Mouse (Mus musculus): Measurements from ENCODE around the gene Flt1. TPM values are rescaled to one million over a fixed set of nuclear protein-coding genes. Genes with fewer than 3 reads are reported as not detected.
A peak's percentile ranks its signal among the peaks of the same experiment; 100 is the strongest.
"Not testable (repeated sequence)": the region's sequence is repeated elsewhere in the genome, so short reads cannot be mapped to it uniquely, and the experiment has no call there.

Flt1 gene
- polyA plus RNA-seq, 1 experiment from 2014 or later, result 13.1 TPM

- ATAC-seq (ENCODE audit: insufficient read depth, low FRiP score, low TSS enrichment) (no peak), DNase-seq (ENCODE audit: low spot score) (no peak)
- Histone ChIP-seq H3K4me2 (ENCODE audit: low read depth) (no peak overlapping the region), H3K4me1 (ENCODE audit: control insufficient read depth, insufficient read depth, low read length) (no peaks in the 10 kb centered on the region), H3K27me3 (ENCODE audit: control insufficient read depth, insufficient read depth, low read length) (no peaks in the 10 kb centered on the region), H3K36me3 (ENCODE audit: control insufficient read depth, insufficient read depth, low read length) (no peaks in the 10 kb centered on the region), H3K4me3 (ENCODE audit: low read depth, low read length) (no peak overlapping the region), H3K9ac (ENCODE audit: low read length) (no peak overlapping the region), H3K9me3 (ENCODE audit: control insufficient read depth, low read length) (no peaks in the 10 kb centered on the region), H3K27ac (ENCODE audit: low read depth, low read length) (no peak overlapping the region)
- 90% methylated on average over 10 of the region's 10 CpGs for WGBS
These were observed 102.1 kb downstream of the Flt1 start for GRCm38 (mm10) chr5:147623747-147624146.

- H3K36me3 ChIP-seq (ENCODE audit: control insufficient read depth, insufficient read depth, low read length), result no peaks in the 10 kb centered on the region
- no peak overlapping the region for H3K4me3 ChIP-seq (ENCODE audit: low read depth, low read length)
- WGBS, result 33% methylated on average over 2 of the region's 2 CpGs
- DNase-seq (ENCODE audit: low spot score) (peak; percentile 42), ATAC-seq (ENCODE audit: insufficient read depth, low FRiP score, low TSS enrichment) (no peak)
- no peak overlapping the region for H3K9ac ChIP-seq (ENCODE audit: low read length)
- no peaks in the 10 kb centered on the region for H3K27me3 ChIP-seq (ENCODE audit: control insufficient read depth, insufficient read depth, low read length)
- H3K4me1 ChIP-seq (ENCODE audit: control insufficient read depth, insufficient read depth, low read length), result no peaks in the 10 kb centered on the region
- H3K9me3 ChIP-seq (ENCODE audit: control insufficient read depth, low read length), result no peaks in the 10 kb centered on the region
- no peak overlapping the region for H3K27ac ChIP-seq (ENCODE audit: low read depth, low read length)
- H3K4me2 ChIP-seq (ENCODE audit: low read depth), result no peak overlapping the region
These were observed 105.6 kb downstream of the Flt1 start for GRCm38 (mm10) chr5:147620178-147620577.

- no peak overlapping the region for H3K9ac ChIP-seq (ENCODE audit: low read length)
- H3K4me1 ChIP-seq (ENCODE audit: control insufficient read depth, insufficient read depth, low read length), result no peaks in the 10 kb centered on the region
- no peak overlapping the region for H3K27ac ChIP-seq (ENCODE audit: low read depth, low read length)
- no peak for DNase-seq (ENCODE audit: low spot score)
- H3K9me3 ChIP-seq (ENCODE audit: control insufficient read depth, low read length), result no peaks in the 10 kb centered on the region
- H3K36me3 ChIP-seq (ENCODE audit: control insufficient read depth, insufficient read depth, low read length), result no peaks in the 10 kb centered on the region
- 85% methylated on average over 10 of the region's 10 CpGs for WGBS
- no peaks in the 10 kb centered on the region for H3K27me3 ChIP-seq (ENCODE audit: control insufficient read depth, insufficient read depth, low read length)
- H3K4me3 ChIP-seq (ENCODE audit: low read depth, low read length), result no peak overlapping the region
- no peak overlapping the region for H3K4me2 ChIP-seq (ENCODE audit: low read depth)
- ATAC-seq (ENCODE audit: insufficient read depth, low FRiP score, low TSS enrichment), result no peak
These were observed 107.6 kb downstream of the Flt1 start for GRCm38 (mm10) chr5:147618243-147618642.

GRCm38 (mm10) chr5:147616450-147616849 lies 109.4 kb downstream of the Flt1 start:
- no peaks in the 10 kb centered on the region for H3K36me3 ChIP-seq (ENCODE audit: control insufficient read depth, insufficient read depth, low read length)
- no peak overlapping the region for H3K9ac ChIP-seq (ENCODE audit: low read length)
- no peaks in the 10 kb centered on the region for H3K9me3 ChIP-seq (ENCODE audit: control insufficient read depth, low read length)
- ATAC-seq (ENCODE audit: insufficient read depth, low FRiP score, low TSS enrichment) (no peak), DNase-seq (ENCODE audit: low spot score) (no peak)
- WGBS, result 70% methylated on average over 3 of the region's 3 CpGs
- no peak overlapping the region for H3K27ac ChIP-seq (ENCODE audit: low read depth, low read length)
- H3K27me3 ChIP-seq (ENCODE audit: control insufficient read depth, insufficient read depth, low read length), result no peaks in the 10 kb centered on the region
- H3K4me2 ChIP-seq (ENCODE audit: low read depth), result no peak overlapping the region
- no peak overlapping the region for H3K4me3 ChIP-seq (ENCODE audit: low read depth, low read length)
- H3K4me1 ChIP-seq (ENCODE audit: control insufficient read depth, insufficient read depth, low read length), result no peaks in the 10 kb centered on the region

- no peaks in the 10 kb centered on the region for H3K27me3 ChIP-seq (ENCODE audit: control insufficient read depth, insufficient read depth, low read length)
- WGBS, result 85% methylated on average over 6 of the region's 6 CpGs
- no peak for ATAC-seq (ENCODE audit: insufficient read depth, low FRiP score, low TSS enrichment)
- H3K27ac ChIP-seq (ENCODE audit: low read depth, low read length), result no peak overlapping the region
- H3K4me3 ChIP-seq (ENCODE audit: low read depth, low read length), result no peak overlapping the region
- no peaks in the 10 kb centered on the region for H3K4me1 ChIP-seq (ENCODE audit: control insufficient read depth, insufficient read depth, low read length)
- no peak overlapping the region for H3K9ac ChIP-seq (ENCODE audit: low read length)
- no peaks in the 10 kb centered on the region for H3K36me3 ChIP-seq (ENCODE audit: control insufficient read depth, insufficient read depth, low read length)
- no peak overlapping the region for H3K4me2 ChIP-seq (ENCODE audit: low read depth)
- H3K9me3 ChIP-seq (ENCODE audit: control insufficient read depth, low read length), result no peaks in the 10 kb centered on the region
- no peak for DNase-seq (ENCODE audit: low spot score)
These were observed 111.2 kb downstream of the Flt1 start for GRCm38 (mm10) chr5:147614659-147615058.

GRCm38 (mm10) chr5:147611348-147611747 lies 114.5 kb downstream of the Flt1 start:
- H3K4me2 ChIP-seq (ENCODE audit: low read depth); H3K9me3 ChIP-seq (ENCODE audit: control insufficient read depth, low read length); H3K27ac ChIP-seq (ENCODE audit: low read depth, low read length); H3K4me3 ChIP-seq (ENCODE audit: low read depth, low read length); ATAC-seq (ENCODE audit: insufficient read depth, low FRiP score, low TSS enrichment); H3K27me3 ChIP-seq (ENCODE audit: control insufficient read depth, insufficient read depth, low read length); H3K4me1 ChIP-seq (ENCODE audit: control insufficient read depth, insufficient read depth, low read length); DNase-seq (ENCODE audit: low spot score); H3K36me3 ChIP-seq (ENCODE audit: control insufficient read depth, insufficient read depth, low read length); H3K9ac ChIP-seq (ENCODE audit: low read length): not testable (repeated sequence)
- 89% methylated on average over 3 of the region's 3 CpGs for WGBS

- H3K36me3 ChIP-seq (ENCODE audit: control insufficient read depth, insufficient read depth, low read length), result no peaks in the 10 kb centered on the region
- DNase-seq (ENCODE audit: low spot score), result no peak
- 85% methylated on average over 13 of the region's 13 CpGs for WGBS
- H3K9me3 ChIP-seq (ENCODE audit: control insufficient read depth, low read length), result no peaks in the 10 kb centered on the region
- H3K9ac ChIP-seq (ENCODE audit: low read length), result no peak overlapping the region
- no peak overlapping the region for H3K27ac ChIP-seq (ENCODE audit: low read depth, low read length)
- no peak overlapping the region for H3K4me2 ChIP-seq (ENCODE audit: low read depth)
- no peak overlapping the region for H3K4me3 ChIP-seq (ENCODE audit: low read depth, low read length)
- no peak for ATAC-seq (ENCODE audit: insufficient read depth, low FRiP score, low TSS enrichment)
- H3K4me1 ChIP-seq (ENCODE audit: control insufficient read depth, insufficient read depth, low read length), result no peaks in the 10 kb centered on the region
- no peaks in the 10 kb centered on the region for H3K27me3 ChIP-seq (ENCODE audit: control insufficient read depth, insufficient read depth, low read length)
These were observed 118.4 kb downstream of the Flt1 start for GRCm38 (mm10) chr5:147607256-147607975.

GRCm38 (mm10) chr5:147606751-147607150 lies 119.1 kb downstream of the Flt1 start:
- Histone ChIP-seq H3K27me3 (ENCODE audit: control insufficient read depth, insufficient read depth, low read length) (no peaks in the 10 kb centered on the region), H3K36me3 (ENCODE audit: control insufficient read depth, insufficient read depth, low read length) (no peaks in the 10 kb centered on the region), H3K27ac (ENCODE audit: low read depth, low read length) (no peak overlapping the region), H3K9ac (ENCODE audit: low read length) (no peak overlapping the region), H3K4me1 (ENCODE audit: control insufficient read depth, insufficient read depth, low read length) (no peaks in the 10 kb centered on the region), H3K9me3 (ENCODE audit: control insufficient read depth, low read length) (no peaks in the 10 kb centered on the region), H3K4me3 (ENCODE audit: low read depth, low read length) (no peak overlapping the region), H3K4me2 (ENCODE audit: low read depth) (no peak overlapping the region)
- DNase-seq (ENCODE audit: low spot score) (no peak), ATAC-seq (ENCODE audit: insufficient read depth, low FRiP score, low TSS enrichment) (no peak)
- 90% methylated on average over 13 of the region's 13 CpGs for WGBS

Data from neural tube, embryonic 11.5 days (tissue).